Mouse (Mus musculus): ENCODE data around the gene Adh5.
A peak's percentile ranks its signal among the peaks of the same experiment; 100 is the strongest.

Adh5 gene

GRCm38 (mm10) chr3:138442612-138443464, at the start of gene Adh5:
Adh5 (plus strand) TSS chr3:138443093.
- DNase-seq (ENCODE audit: low spot score in 2 of 2), result peak; percentile 89 to 91

- no peak for DNase-seq (ENCODE audit: low spot score in 2 of 2)
Observed at GRCm38 (mm10) chr3:138404872-138405271, 38.0 kb upstream of the Adh5 start.

GRCm38 (mm10) chr3:138405341-138405740, 37.6 kb upstream of the Adh5 start:
- DNase-seq (ENCODE audit: low spot score in 2 of 2), result peak in 1 of 2 experiments; percentile 65

- DNase-seq (ENCODE audit: low spot score in 2 of 2), result no peak
Observed at GRCm38 (mm10) chr3:138405840-138406239, 37.1 kb upstream of the Adh5 start.

GRCm38 (mm10) chr3:138407920-138408319, 35.0 kb upstream of the Adh5 start:
- no peak for DNase-seq (ENCODE audit: low spot score in 2 of 2)

- no peak for DNase-seq (ENCODE audit: low spot score in 2 of 2)
Observed at GRCm38 (mm10) chr3:138409585-138409984, 33.3 kb upstream of the Adh5 start.

GRCm38 (mm10) chr3:138410211-138410610, 32.7 kb upstream of the Adh5 start:
- no peak for DNase-seq (ENCODE audit: low spot score in 2 of 2)

GRCm38 (mm10) chr3:138415121-138415690, 27.7 kb upstream of the Adh5 start, which contains the start of gene Adh4:
Adh4 (plus strand) TSS chr3:138415466.
- no peak for DNase-seq (ENCODE audit: low spot score in 2 of 2)

- DNase-seq (ENCODE audit: low spot score in 2 of 2), result no peak
Observed at GRCm38 (mm10) chr3:138419369-138419768, 23.5 kb upstream of the Adh5 start.

GRCm38 (mm10) chr3:138420385-138420784, 22.5 kb upstream of the Adh5 start:
- DNase-seq (ENCODE audit: low spot score in 2 of 2), result no peak

- DNase-seq (ENCODE audit: low spot score in 2 of 2), result no peak
Observed at GRCm38 (mm10) chr3:138423664-138424063, 19.2 kb upstream of the Adh5 start.

GRCm38 (mm10) chr3:138424247-138424646, 18.6 kb upstream of the Adh5 start:
- no peak for DNase-seq (ENCODE audit: low spot score in 2 of 2)

GRCm38 (mm10) chr3:138430360-138430976, 12.4 kb upstream of the Adh5 start:
- DNase-seq (ENCODE audit: low spot score in 2 of 2), result no peak

- no peak for DNase-seq (ENCODE audit: low spot score in 2 of 2)
Observed at GRCm38 (mm10) chr3:138431835-138432234, 11.1 kb upstream of the Adh5 start.

- DNase-seq (ENCODE audit: low spot score in 2 of 2), result no peak
Observed at GRCm38 (mm10) chr3:138438716-138439115, 4.2 kb upstream of the Adh5 start.

- DNase-seq (ENCODE audit: low spot score in 2 of 2), result no peak
Observed at GRCm38 (mm10) chr3:138442203-138442602, 690 bp upstream of the Adh5 start.

GRCm38 (mm10) chr3:138443465-138443771, 525 bp downstream of the Adh5 start:
- DNase-seq (ENCODE audit: low spot score in 2 of 2), result no peak

- DNase-seq (ENCODE audit: low spot score in 2 of 2), result no peak
Observed at GRCm38 (mm10) chr3:138448077-138448860, 5.4 kb downstream of the Adh5 start.

- DNase-seq (ENCODE audit: low spot score in 2 of 2), result no peak
Observed at GRCm38 (mm10) chr3:138452169-138452568, 9.3 kb downstream of the Adh5 start.

GRCm38 (mm10) chr3:138454234-138454633, 11.3 kb downstream of the Adh5 start:
- DNase-seq (ENCODE audit: low spot score in 2 of 2), result no peak

GRCm38 (mm10) chr3:138454711-138455435, 12.0 kb downstream of the Adh5 start:
- DNase-seq (ENCODE audit: low spot score in 2 of 2), result no peak

Measured in urinary bladder, postnatal 4 days (tissue).